Mouse (Mus musculus) forebrain, embryonic 11.5 days (tissue): ENCODE data around the gene Olfr1179. TPM values are rescaled to one million over a fixed set of nuclear protein-coding genes. Genes with fewer than 3 reads are reported as not detected.
A peak's percentile ranks its signal among the peaks of the same experiment; 100 is the strongest.
"Not testable (repeated sequence)": the region's sequence is repeated elsewhere in the genome, so short reads cannot be mapped to it uniquely, and the experiment has no call there.

Experiments used
- ATAC-seq: fragments of 200-750 bp; cut with Nextera tagmentation; replicated peaks from 2 replicates; pipeline ENCODE4 v1.8.0; 2017; ENCODE audit warnings: moderate TSS enrichment; ENCODE audit not compliant: low FRiP score
- DNase-seq: peaks from one replicate; pipeline ENCODE4 v3.0.0-alpha.2; 2017; ENCODE audit warnings: low spot score
- H3K27ac ChIP-seq: fragments of 300-500 bp; sonication (generic); 2 replicates; pipeline ENCODE4 v1.5.1; 2014; ENCODE audit warnings: low read depth, low read length
- H3K27me3 ChIP-seq: fragments of 300-500 bp; sonication (generic); 2 replicates; pipeline ENCODE4 v1.6.1; 2014; ENCODE audit warnings: mild to moderate bottlenecking, low read length, mixed read lengths; ENCODE audit not compliant: control insufficient read depth, insufficient read depth
- H3K36me3 ChIP-seq: fragments of 300-500 bp; sonication (generic); 2 replicates; pipeline ENCODE4 v1.6.1; 2014; ENCODE audit warnings: mild to moderate bottlenecking, low read length, moderate library complexity, mixed read lengths; ENCODE audit not compliant: control insufficient read depth, insufficient read depth
- H3K4me1 ChIP-seq: fragments of 300-500 bp; sonication (generic); replicated peaks from 2 replicates; pipeline ENCODE4 v1.6.1; 2014; ENCODE audit warnings: low read length, mixed read lengths; ENCODE audit not compliant: control insufficient read depth, insufficient read depth
- H3K4me2 ChIP-seq: fragments of 300-500 bp; sonication (generic); 2 replicates; pipeline ENCODE4 v1.6.1; 2014; ENCODE audit warnings: low read depth, mild to moderate bottlenecking, low read length, moderate library complexity, mixed read lengths; ENCODE audit not compliant: severe bottlenecking
- H3K4me3 ChIP-seq: fragments of 300-500 bp; sonication (generic); 2 replicates; pipeline ENCODE4 v1.5.1; 2014; ENCODE audit warnings: low read depth, low read length
- H3K9ac ChIP-seq: fragments of 300-500 bp; sonication (generic); 2 replicates; pipeline ENCODE4 v1.6.1; 2014; ENCODE audit warnings: low read length
- H3K9me3 ChIP-seq: fragments of 300-500 bp; sonication (generic); 2 replicates; pipeline ENCODE4 v1.6.1; 2016; ENCODE audit warnings: low read length, mixed read lengths; ENCODE audit not compliant: control insufficient read depth
- WGBS: fragments of 180-500 bp; shearing (Covaris S2); extraction: QIAGEN DNeasy Blood & Tissue Kit; methylation state at CpG from one replicate; pipeline ENCODE4 v1.1.7; 2014; 5-methylcytosine and 5-hydroxymethylcytosine counted together
- polyA plus RNA-seq: library from polyadenylated mRNA; unstranded; fragments of >200 nt; fragmentation: Nextera tagmentation; extraction: Ambion mirVana; gene quantifications from 2 replicates; pipeline ENCODE4 v1.2.1, GENCODE M21; 2014

Gene Olfr1179
- not detected in 2 replicates for polyA plus RNA-seq

DNA sequence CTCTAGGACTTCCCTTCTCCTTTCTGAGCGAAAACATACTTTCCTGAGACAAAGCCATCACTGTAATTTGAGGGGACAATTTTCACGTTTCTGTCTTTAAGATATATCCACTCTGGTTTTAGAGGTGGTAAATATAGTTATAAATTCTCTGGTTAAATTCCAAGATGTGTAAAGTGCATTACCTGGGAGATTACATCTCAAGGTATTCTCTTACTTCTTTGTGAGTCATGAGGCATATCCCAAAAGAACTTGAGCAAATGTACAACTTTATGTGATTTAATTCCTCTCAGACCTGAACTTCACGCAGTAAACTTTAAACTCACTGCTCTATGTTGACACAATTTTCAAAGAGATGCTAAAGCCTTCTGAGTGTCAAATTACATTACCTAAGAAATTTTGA, at the start of gene Olfr1179:
Olfr1179 (minus strand) TSS at position 101 of the 400 bp plus-strand sequence.
- ATAC-seq, result no peak
- H3K9me3 ChIP-seq, result no peaks in the 10 kb centered on the region
- no peak within 1 kb of the TSS for H3K4me2 ChIP-seq
- 94% methylated on average over 3 of the region's 3 CpGs for WGBS
- no peaks in the 10 kb centered on the region for H3K4me1 ChIP-seq
- no peaks in the 10 kb centered on the region for H3K36me3 ChIP-seq
- no peak within 1 kb of the TSS for H3K4me3 ChIP-seq
- H3K27me3 ChIP-seq, result no peaks in the 10 kb centered on the region
- no peak within 1 kb of the TSS for H3K27ac ChIP-seq
- no peak within 1 kb of the TSS for H3K9ac ChIP-seq
- no peak for DNase-seq

DNA sequence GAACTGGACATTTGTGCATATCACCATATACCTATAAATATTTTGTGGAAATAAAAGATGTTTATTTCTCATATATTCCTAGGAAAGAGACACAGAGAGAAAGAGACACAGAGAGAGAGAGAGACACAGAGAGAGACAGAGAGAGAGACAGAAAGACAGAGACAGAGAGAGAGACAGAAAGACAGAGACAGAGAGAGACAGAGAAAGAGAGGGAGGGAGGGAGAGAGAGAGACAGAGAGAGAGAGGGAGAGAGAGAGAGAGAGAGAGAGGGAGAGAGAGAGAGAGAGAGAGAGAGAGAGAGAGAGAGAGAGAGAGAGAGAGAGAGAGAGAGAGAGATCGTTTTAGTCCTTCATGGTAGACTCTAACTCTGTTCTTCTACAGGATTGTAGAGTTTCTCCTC, 48.3 kb upstream of the Olfr1179 start, which contains the start of gene Olfr1183:
Olfr1183 (plus strand) TSS at position 301 of the 400 bp plus-strand sequence.
- not testable (repeated sequence) for H3K4me1 ChIP-seq, H3K27ac ChIP-seq, H3K9me3 ChIP-seq, H3K4me2 ChIP-seq, H3K27me3 ChIP-seq, ATAC-seq, H3K9ac ChIP-seq, DNase-seq, H3K4me3 ChIP-seq, H3K36me3 ChIP-seq
- 79% methylated on average over 1 of the region's 1 CpGs for WGBS

DNA sequence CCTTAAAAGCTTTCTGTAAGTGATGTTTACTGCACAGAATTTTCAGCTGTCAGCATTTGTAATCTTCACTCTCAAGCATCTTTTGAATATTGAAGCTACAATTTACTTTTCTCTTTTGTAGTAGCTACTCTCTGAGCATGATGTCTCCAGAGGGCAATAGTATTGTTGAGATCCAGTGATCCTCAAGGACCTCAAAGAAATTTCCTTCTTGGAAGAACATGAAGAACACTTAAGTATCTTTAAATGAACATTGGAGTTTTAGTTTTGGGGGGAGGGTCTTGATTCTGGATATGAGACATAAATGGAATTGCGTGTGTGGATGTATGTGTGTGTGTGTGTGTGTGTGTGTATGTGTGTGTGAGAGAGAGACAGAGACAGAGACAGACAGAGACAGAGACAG, 42.8 kb upstream of the Olfr1179 start, which contains the start of gene Gm13757:
Gm13757 (minus strand) TSS at position 101 of the 400 bp plus-strand sequence.
- WGBS, result 93% methylated on average over 1 of the region's 1 CpGs
- Histone ChIP-seq H3K27ac (no peak within 1 kb of the TSS), H3K36me3 (no peaks in the 10 kb centered on the region), H3K4me1 (no peaks in the 10 kb centered on the region), H3K4me3 (no peak within 1 kb of the TSS), H3K4me2 (no peak within 1 kb of the TSS), H3K9ac (no peak within 1 kb of the TSS), H3K9me3 (no peaks in the 10 kb centered on the region), H3K27me3 (no peaks in the 10 kb centered on the region)
- DNase-seq (no peak), ATAC-seq (no peak)

DNA sequence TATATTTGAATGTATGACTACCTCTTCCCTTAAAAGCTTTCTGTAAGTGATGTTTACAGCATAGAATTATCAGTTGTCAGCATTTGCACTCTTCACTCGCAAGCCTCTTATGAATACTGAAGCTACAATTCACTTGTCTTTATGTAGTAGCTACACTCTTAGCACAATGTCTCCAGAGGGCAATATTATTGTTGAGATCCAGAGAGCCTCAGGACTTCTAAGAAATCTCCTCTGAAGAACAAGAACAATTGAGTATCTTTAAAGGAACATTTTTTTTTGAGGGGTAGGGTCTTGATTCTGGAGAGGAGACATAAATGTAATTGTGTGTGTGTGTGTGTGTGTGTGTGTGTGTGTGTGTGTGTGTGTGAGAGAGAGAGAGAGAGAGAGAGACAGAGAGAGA, 19.8 kb upstream of the Olfr1179 start, which contains the start of gene Olfr1181:
Olfr1181 (minus strand) TSS at position 101 of the 400 bp plus-strand sequence.
- no peak within 1 kb of the TSS for H3K27ac ChIP-seq
- no peak within 1 kb of the TSS for H3K4me3 ChIP-seq
- H3K4me1 ChIP-seq, result no peaks in the 10 kb centered on the region
- no peak within 1 kb of the TSS for H3K4me2 ChIP-seq
- WGBS, result 87% methylated on average over 1 of the region's 1 CpGs
- ATAC-seq (no peak), DNase-seq (no peak)
- no peaks in the 10 kb centered on the region for H3K27me3 ChIP-seq
- no peaks in the 10 kb centered on the region for H3K9me3 ChIP-seq
- H3K9ac ChIP-seq, result no peak within 1 kb of the TSS
- H3K36me3 ChIP-seq, result no peaks in the 10 kb centered on the region

DNA sequence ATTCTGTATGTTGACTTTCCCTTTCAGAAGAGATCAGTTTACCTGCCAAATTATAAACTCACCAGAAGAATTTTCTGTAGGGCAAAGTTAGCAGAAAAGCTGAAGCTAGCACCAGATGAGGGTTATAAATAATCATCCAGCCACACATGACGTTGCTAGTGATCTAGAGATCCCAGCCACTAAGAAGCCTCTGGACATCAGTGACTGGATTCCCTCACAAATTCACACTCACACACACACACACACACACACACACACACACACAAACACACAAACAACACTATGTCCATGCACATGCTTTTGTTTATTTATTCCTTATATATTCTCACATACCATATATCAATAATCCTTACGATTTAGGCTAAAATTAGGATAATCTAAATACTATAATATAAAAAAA, 12.8 kb upstream of the Olfr1179 start, which contains the start of gene Olfr1180:
Olfr1180 (minus strand) TSS at position 101 of the 400 bp plus-strand sequence.
- WGBS, result 78% methylated on average over 2 of the region's 2 CpGs
- H3K27ac ChIP-seq, result no peak within 1 kb of the TSS
- ATAC-seq, result no peak

DNA sequence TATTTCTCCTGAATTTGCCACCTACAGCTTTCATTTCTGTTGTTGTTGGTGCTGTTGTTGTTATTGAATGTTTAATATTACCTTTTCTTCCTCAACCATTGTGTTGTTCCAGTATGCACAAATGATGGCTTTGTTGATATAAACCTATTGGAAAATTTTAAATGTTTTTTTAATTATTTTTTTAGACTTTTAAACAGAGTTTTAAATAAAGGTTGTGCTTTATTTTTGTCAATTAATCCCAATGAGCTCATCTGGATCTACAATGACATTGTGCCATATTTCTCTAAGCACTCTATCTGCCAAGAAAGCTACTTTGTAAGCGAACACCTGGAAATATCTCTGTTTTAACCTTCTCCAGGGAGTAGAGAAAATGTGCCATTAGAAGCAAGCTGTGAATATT, 19.5 kb downstream of the Olfr1179 start, which contains the start of gene Olfr1178:
Olfr1178 (plus strand) TSS at position 301 of the 400 bp plus-strand sequence.
- DNase-seq, result no peak
- Histone ChIP-seq H3K4me1 (no peaks in the 10 kb centered on the region), H3K9me3 (no peaks in the 10 kb centered on the region), H3K4me3 (no peak within 1 kb of the TSS), H3K9ac (no peak within 1 kb of the TSS), H3K4me2 (no peak within 1 kb of the TSS), H3K27me3 (no peaks in the 10 kb centered on the region), H3K27ac (no peak within 1 kb of the TSS), H3K36me3 (no peaks in the 10 kb centered on the region)
- no peak for ATAC-seq
- 79% methylated on average over 1 of the region's 1 CpGs for WGBS

More for the DNA sequence above, 12.8 kb upstream of the Olfr1179 start, which contains the start of gene Olfr1180:
- H3K36me3 ChIP-seq, result no peaks in the 10 kb centered on the region
- no peaks in the 10 kb centered on the region for H3K27me3 ChIP-seq
- no peaks in the 10 kb centered on the region for H3K4me1 ChIP-seq
- no peak within 1 kb of the TSS for H3K4me3 ChIP-seq
- H3K4me2 ChIP-seq, result no peak within 1 kb of the TSS
- DNase-seq, result no peak
- no peak within 1 kb of the TSS for H3K9ac ChIP-seq
- H3K9me3 ChIP-seq, result no peaks in the 10 kb centered on the region

DNA sequence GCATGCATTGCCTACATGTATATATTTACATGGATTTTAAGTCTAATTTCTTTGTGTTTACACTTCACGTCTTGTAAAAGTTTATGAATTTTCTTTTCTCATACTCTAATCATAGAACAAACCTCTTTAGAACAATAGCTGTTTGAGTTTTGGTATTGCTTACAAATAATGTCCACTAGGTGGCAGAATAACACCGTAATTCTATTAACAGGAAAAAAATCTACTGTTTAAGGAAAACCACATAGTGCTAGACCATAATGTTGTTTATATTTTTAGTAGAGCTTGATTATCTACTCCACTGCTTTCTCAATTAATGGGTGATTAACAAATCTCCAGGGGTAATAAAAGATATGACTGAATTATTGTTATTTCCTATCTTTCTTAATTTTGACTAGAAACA, 49.9 kb downstream of the Olfr1179 start:
- H3K27ac ChIP-seq, result no peak overlapping the region
- no peak overlapping the region for H3K9ac ChIP-seq
- H3K9me3 ChIP-seq, result no peaks in the 10 kb centered on the region
- no peaks in the 10 kb centered on the region for H3K4me1 ChIP-seq
- H3K36me3 ChIP-seq, result no peaks in the 10 kb centered on the region
- H3K27me3 ChIP-seq, result no peaks in the 10 kb centered on the region
- ATAC-seq, result peak; percentile 55; the same call in 1 of the 2 replicates
- WGBS, result 2% methylated on average over 2 of the region's 2 CpGs
- no peak for DNase-seq
- no peak overlapping the region for H3K4me3 ChIP-seq
- H3K4me2 ChIP-seq, result no peak overlapping the region
